Mouse (Mus musculus): Measurements from ENCODE around the gene Commd4. TPM values are rescaled to one million over a fixed set of nuclear protein-coding genes. Genes with fewer than 3 reads are reported as not detected.

Gene Commd4
- polyA plus RNA-seq, 1 experiment, result 150 TPM

DNA sequence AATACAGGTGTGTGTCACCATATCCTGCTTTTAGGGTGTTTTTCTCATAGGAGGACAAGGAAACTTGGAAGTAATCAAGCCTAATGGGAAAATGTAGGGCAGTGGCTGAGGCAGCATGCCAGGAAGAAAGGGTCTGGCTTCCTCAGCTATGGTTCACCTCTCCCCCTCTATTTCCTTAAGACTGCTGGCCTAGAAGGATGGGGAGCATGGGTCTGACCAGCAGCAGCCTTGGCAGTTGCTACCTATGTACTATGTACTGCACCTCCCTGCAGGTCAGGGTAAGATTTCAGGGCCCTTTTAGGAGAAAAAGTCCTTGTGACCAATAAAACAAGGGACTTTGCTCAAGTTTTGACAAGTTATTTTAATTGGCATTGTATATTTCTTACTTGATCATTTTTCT lies 28.5 kb downstream of the Commd4 start:
- H3K4me3 ChIP-seq (replicated peaks; ENCODE audit: insufficient read depth, low read depth, low read length), result peak overlapping the region; percentile 29
- no peaks in the 10 kb centered on the region for H3K4me1 ChIP-seq (ENCODE audit: control insufficient read depth, insufficient read depth, low read length)
- H3K27ac ChIP-seq (ENCODE audit: insufficient read depth, low read length), result no peak overlapping the region
- no peak for DNase-seq
- no peaks in the 10 kb centered on the region for H3K27me3 ChIP-seq (ENCODE audit: control insufficient read depth, insufficient read depth, low read length)
- TF ChIP-seq CTCF (IDR thresholded peaks at IDR 0.05; ENCODE audit: borderline replicate concordance, insufficient read depth, low read depth, low read length) (no peak), POLR2A (IDR thresholded peaks at IDR 0.05; ENCODE audit: borderline replicate concordance, insufficient read depth, low read length) (no peak)

DNA sequence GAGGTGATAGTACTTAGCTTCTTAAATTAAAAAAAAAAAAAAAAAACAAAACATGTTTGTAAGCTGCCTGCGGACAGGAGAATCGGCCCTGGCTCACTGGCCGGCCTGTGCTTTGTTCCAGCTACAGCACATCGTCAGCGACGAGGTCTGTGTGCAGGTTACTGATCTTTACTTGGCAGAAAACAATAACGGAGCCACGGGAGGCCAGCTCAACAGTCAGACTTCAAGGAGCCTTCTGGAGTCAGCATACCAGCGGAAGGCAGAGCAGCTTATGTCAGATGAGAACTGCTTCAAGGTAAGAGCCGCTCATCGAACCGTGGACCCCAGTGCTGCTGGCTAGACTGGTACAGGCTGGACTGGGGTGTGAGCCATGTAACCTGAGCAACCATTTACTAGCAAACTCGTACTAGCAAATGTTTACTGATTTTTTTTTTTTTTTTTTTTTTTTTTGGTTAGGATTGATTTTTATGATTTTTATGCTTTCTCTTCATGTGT lies 40.8 kb downstream of the Commd4 start:
- Histone ChIP-seq H3K4me3 (replicated peaks; ENCODE audit: insufficient read depth, low read depth, low read length) (no peak overlapping the region), H3K27me3 (ENCODE audit: control insufficient read depth, insufficient read depth, low read length) (no peaks in the 10 kb centered on the region), H3K27ac (ENCODE audit: insufficient read depth, low read length) (no peak overlapping the region), H3K4me1 (ENCODE audit: control insufficient read depth, insufficient read depth, low read length) (no peaks in the 10 kb centered on the region)
- DNase-seq, result no peak
- TF ChIP-seq CTCF (IDR thresholded peaks at IDR 0.05; ENCODE audit: borderline replicate concordance, insufficient read depth, low read depth, low read length) (no peak), POLR2A (IDR thresholded peaks at IDR 0.05; ENCODE audit: borderline replicate concordance, insufficient read depth, low read length) (no peak)
- WGBS, result 82% methylated on average over 13 of the region's 13 CpGs

Other genes starting within 250 kb of the Commd4 start
- gene Snx33, start 230.0 kb downstream of the Commd4 start, polyA plus RNA-seq (2012; rRNA removed), result 8.4 and 10.3 TPM in 2 replicates
- 89.3 and 93.8 TPM in 2 replicates for gene Imp3, start 220.9 kb downstream of the Commd4 start, polyA plus RNA-seq (2012; rRNA removed)
- 16.3 and 17.6 TPM in 2 replicates for gene Snupn, start 207.5 kb downstream of the Commd4 start, polyA plus RNA-seq (2012; rRNA removed)
- 19.2 and 20.5 TPM in 2 replicates for gene Ptpn9, start 163.4 kb downstream of the Commd4 start, polyA plus RNA-seq (2012; rRNA removed)
- gene Sin3a, start 86.3 kb downstream of the Commd4 start, polyA plus RNA-seq (2012; rRNA removed), result 23.8 and 32.3 TPM in 2 replicates
- 192 and 203 TPM in 2 replicates for gene Man2c1, start 27.6 kb downstream of the Commd4 start, polyA plus RNA-seq (2012; rRNA removed)
- 15.2 and 15.7 TPM in 2 replicates for gene Neil1, start 10.0 kb downstream of the Commd4 start, polyA plus RNA-seq (2012; rRNA removed)
- not detected in 2 replicates for gene Trcg1, start 78.2 kb upstream of the Commd4 start, polyA plus RNA-seq (2012; rRNA removed)
- gene 1700017B05Rik, start 104.3 kb upstream of the Commd4 start, polyA plus RNA-seq (2012; rRNA removed), result 4.9 and 6.0 TPM in 2 replicates